Mouse (Mus musculus) heart, postnatal 0 days (tissue): ENCODE measurements around the gene Nr3c2. TPM values are rescaled to one million over a fixed set of nuclear protein-coding genes. Genes with fewer than 3 reads are reported as not detected.

Source experiments
- ATAC-seq: fragments of 200-750 bp; cut with Nextera tagmentation; 2 replicates; pipeline ENCODE4 v1.8.0; 2017; ENCODE audit warnings: low read depth, moderate number of reproducible peaks, moderate library complexity; ENCODE audit not compliant: insufficient read depth
- DNase-seq: peaks from one replicate; pipeline ENCODE4 v3.0.0-alpha.2; 2016; ENCODE audit warnings: low spot score
- H3K27ac ChIP-seq: fragments of 300-500 bp; sonication (generic); 2 replicates; pipeline ENCODE4 v1.5.1; 2014; ENCODE audit warnings: low read depth, mild to moderate bottlenecking
- H3K27me3 ChIP-seq: fragments of 300-500 bp; sonication (generic); 2 replicates; pipeline ENCODE4 v1.6.1; 2014; ENCODE audit warnings: low read length, mixed read lengths; ENCODE audit not compliant: control insufficient read depth, insufficient read depth
- H3K36me3 ChIP-seq: fragments of 300-500 bp; sonication (generic); replicated peaks from 2 replicates; pipeline ENCODE4 v1.6.1; 2014; ENCODE audit warnings: low read length, mixed read lengths; ENCODE audit not compliant: control insufficient read depth, insufficient read depth
- H3K4me1 ChIP-seq: fragments of 300-500 bp; sonication (generic); 2 replicates; pipeline ENCODE4 v1.6.1; 2014; ENCODE audit warnings: antibody characterized with exemption; ENCODE audit not compliant: control insufficient read depth, insufficient read depth
- H3K4me2 ChIP-seq: fragments of 300-500 bp; sonication (generic); 2 replicates; pipeline ENCODE4 v1.6.1; 2014; ENCODE audit warnings: low read depth, mild to moderate bottlenecking, low read length, moderate library complexity
- H3K4me3 ChIP-seq: fragments of 300-500 bp; sonication (generic); 2 replicates; pipeline ENCODE4 v1.5.1; 2014; ENCODE audit warnings: low read depth, low read length
- H3K9ac ChIP-seq: fragments of 300-500 bp; sonication (generic); replicated peaks from 2 replicates; pipeline ENCODE4 v1.6.1; 2014; ENCODE audit warnings: low read depth, low read length, mixed read lengths
- H3K9me3 ChIP-seq: fragments of 300-500 bp; sonication (generic); replicated peaks from 2 replicates; pipeline ENCODE4 v1.6.1; 2016; ENCODE audit warnings: low read length; ENCODE audit not compliant: control insufficient read depth
- CTCF ChIP-seq: IDR thresholded peaks from 2 replicates; pipeline ENCODE4 v1.5.1; 2016; ENCODE audit warnings: antibody characterized with exemption, control low read depth, low read depth
- EP300 ChIP-seq: IDR thresholded peaks from 2 replicates; pipeline ENCODE4 v1.6.1; 2016; ENCODE audit warnings: antibody characterized with exemption, low read depth
- WGBS: fragments of 180-500 bp; shearing (Covaris S2); extraction: QIAGEN DNeasy Blood & Tissue Kit; methylation state at CpG from one replicate; pipeline ENCODE4 v1.1.7; 2014; 5-methylcytosine and 5-hydroxymethylcytosine counted together
- polyA plus RNA-seq: library from polyadenylated mRNA; unstranded; fragments of >200 nt; fragmentation: Nextera tagmentation; extraction: Ambion mirVana; gene quantifications from 2 replicates; pipeline ENCODE4 v1.2.1, GENCODE M21; 2015
- total RNA-seq: library from RNA; depleted of rRNA; stranded (reverse); fragments of >200 nt; gene quantifications from 2 replicates; pipeline ENCODE4 v1.2.3, GENCODE M21; 2014; ENCODE audit warnings: low replicate concordance

The Nr3c2 gene
- total and polyA plus RNA-seq, 2 experiments from 2014 or later = 7.6 to 10.8 TPM

- Histone ChIP-seq H3K27ac (no peak overlapping the region), H3K4me1 (no peaks in the 10 kb centered on the region), H3K27me3 (no peaks in the 10 kb centered on the region), H3K4me3 (no peak overlapping the region), H3K9ac (no peak overlapping the region), H3K9me3 (no peaks in the 10 kb centered on the region), H3K36me3 (no peaks in the 10 kb centered on the region), H3K4me2 (no peak overlapping the region)
- DNase-seq (no peak), ATAC-seq (no peak)
- 70% methylated on average over 1 of the region's 1 CpGs for WGBS
- TF ChIP-seq CTCF (no peak), EP300 (no peak)
Observed at GRCm38 (mm10) chr8:76928326-76928725, 29.1 kb downstream of the Nr3c2 start.

- no peaks in the 10 kb centered on the region for H3K9me3 ChIP-seq
- no peaks in the 10 kb centered on the region for H3K4me1 ChIP-seq
- H3K36me3 ChIP-seq = no peaks in the 10 kb centered on the region
- TF ChIP-seq EP300 (no peak), CTCF (no peak)
- no peaks in the 10 kb centered on the region for H3K27me3 ChIP-seq
- no peak overlapping the region for H3K27ac ChIP-seq
- H3K9ac ChIP-seq = no peak overlapping the region
- DNase-seq = no peak
- H3K4me3 ChIP-seq = no peak overlapping the region
- no peak overlapping the region for H3K4me2 ChIP-seq
- WGBS = 80% methylated on average over 5 of the region's 5 CpGs
- no peak for ATAC-seq
Observed at GRCm38 (mm10) chr8:76928808-76929207, 29.6 kb downstream of the Nr3c2 start.

DNA sequence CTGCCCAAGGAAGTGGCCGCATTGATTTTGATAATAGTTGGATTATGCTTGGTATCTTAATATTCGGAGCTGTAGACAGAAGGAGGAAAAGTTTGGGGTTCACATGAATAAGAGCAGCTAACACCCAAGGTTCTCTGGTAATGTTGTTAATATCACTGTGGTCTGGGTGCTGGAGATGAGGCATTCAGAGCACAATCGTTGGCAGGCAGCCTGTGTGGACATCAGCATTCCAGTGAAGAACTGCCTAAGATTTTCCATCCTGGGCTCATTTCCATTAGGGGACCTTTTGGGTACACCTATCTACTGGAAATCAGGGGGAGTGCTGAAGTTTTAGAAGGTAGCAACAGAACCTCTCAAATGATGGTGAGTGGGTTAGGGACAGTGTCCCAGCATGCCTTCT lies 65.8 kb downstream of the Nr3c2 start:
- H3K36me3 ChIP-seq = no peaks in the 10 kb centered on the region
- DNase-seq = no peak
- 0 out of 2 replicates have a peak, but pooled peaks cover 6% of the 10 kb centered on the region for H3K4me1 ChIP-seq
- ATAC-seq = no peak
- H3K9me3 ChIP-seq = no peaks in the 10 kb centered on the region
- no peak overlapping the region for H3K4me2 ChIP-seq
- H3K9ac ChIP-seq = no peak overlapping the region
- H3K27me3 ChIP-seq = no peaks in the 10 kb centered on the region
- H3K27ac ChIP-seq = no peak overlapping the region
- H3K4me3 ChIP-seq = no peak overlapping the region
- WGBS = 63% methylated on average over 3 of the region's 3 CpGs
- TF ChIP-seq EP300 (no peak), CTCF (no peak)

DNA sequence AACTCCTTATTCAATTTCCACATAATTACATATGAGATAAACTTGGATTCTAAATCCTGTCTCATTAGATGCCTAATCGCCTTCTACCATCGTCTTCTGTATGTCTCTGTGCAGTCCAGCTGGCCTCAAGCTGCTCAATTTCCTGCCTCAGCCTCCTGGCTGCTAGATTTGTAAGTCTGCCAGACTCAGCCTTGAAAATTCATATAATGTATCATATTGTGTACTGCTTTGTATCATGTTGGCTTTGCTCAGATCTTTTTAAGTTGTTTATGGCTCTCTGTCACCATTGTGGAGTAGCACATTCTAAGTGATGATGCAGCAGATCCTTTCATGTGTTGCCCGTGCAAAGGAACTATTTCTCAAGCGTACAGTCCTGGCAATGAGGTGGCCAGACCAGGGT lies 71.9 kb downstream of the Nr3c2 start:
- H3K27me3 ChIP-seq = no peaks in the 10 kb centered on the region
- 81% methylated on average over 4 of the region's 4 CpGs for WGBS
- H3K9ac ChIP-seq = no peak overlapping the region
- H3K9me3 ChIP-seq = no peaks in the 10 kb centered on the region
- H3K4me2 ChIP-seq = no peak overlapping the region
- peaks cover 15% of the 10 kb centered on the region for H3K4me1 ChIP-seq
- H3K27ac ChIP-seq = peak overlapping the region; percentile 84
- H3K36me3 ChIP-seq = no peaks in the 10 kb centered on the region
- ATAC-seq (no peak), DNase-seq (no peak)
- no peak for TF ChIP-seq EP300
- TF ChIP-seq CTCF = no peak
- H3K4me3 ChIP-seq = no peak overlapping the region

- no peak overlapping the region for H3K4me2 ChIP-seq
- no peaks in the 10 kb centered on the region for H3K36me3 ChIP-seq
- H3K9ac ChIP-seq = no peak overlapping the region
- DNase-seq (peak; percentile 70), ATAC-seq (peak; percentile 92)
- peak overlapping the region; percentile 84 for H3K27ac ChIP-seq
- TF ChIP-seq EP300 (no peak), CTCF (0 out of 2 replicates have a peak, but pooled peaks have one; percentile 3)
- peaks cover 15% of the 10 kb centered on the region for H3K4me1 ChIP-seq
- no peak overlapping the region for H3K4me3 ChIP-seq
- H3K27me3 ChIP-seq = no peaks in the 10 kb centered on the region
- H3K9me3 ChIP-seq = no peaks in the 10 kb centered on the region
- WGBS = 58% methylated on average over 9 of the region's 9 CpGs
Observed at GRCm38 (mm10) chr8:76971761-76972404, 72.6 kb downstream of the Nr3c2 start.
